Mouse (Mus musculus) CH12.LX (cell line): ENCODE measurements around the gene Wdr77. TPM values are rescaled to one million over a fixed set of nuclear protein-coding genes. Genes with fewer than 3 reads are reported as not detected.

ENCODE experiments used
- DNase-seq: peaks from one replicate; pipeline ENCODE4 v3.0.0-alpha.2; 2013; ENCODE audit errors: extremely low read depth
- H3K27ac ChIP-seq: 2 replicates; pipeline ENCODE4 v1.5.1; 2012; ENCODE audit warnings: low read depth, mild to moderate bottlenecking, control low read depth, moderate library complexity; ENCODE audit not compliant: insufficient read depth
- H3K27me3 ChIP-seq: replicated peaks from 2 replicates; pipeline ENCODE3; 2012; ENCODE audit warnings: inconsistent platforms
- H3K36me3 ChIP-seq, 2 experiments: replicated peaks in 1 of 2; 2 replicates each; pipeline versions ENCODE3 to v1.6.1; 2012; ENCODE audit warnings: inconsistent platforms in 1 of 2, low read length in 1 of 2, mild to moderate bottlenecking in 1 of 2, mixed read lengths in 1 of 2, moderate library complexity in 1 of 2; ENCODE audit not compliant: control insufficient read depth in 1 of 2, insufficient read depth in 1 of 2
- H3K4me1 ChIP-seq, 2 experiments: 2 replicates each; pipeline ENCODE4 v1.6.1; 2012; ENCODE audit warnings: inconsistent platforms in 1 of 2, moderate library complexity in 1 of 2; ENCODE audit not compliant: insufficient read depth in 2 of 2, control insufficient read depth in 1 of 2
- H3K4me2 ChIP-seq: 2 replicates; pipeline ENCODE4 v1.6.1; 2012; ENCODE audit warnings: low read depth, mild to moderate bottlenecking, control low read depth; ENCODE audit not compliant: poor library complexity, insufficient read depth, severe bottlenecking
- H3K4me3 ChIP-seq, 3 experiments: fragments of 150-350 bp in 1 of 3; sonication (generic) in 1 of 3; replicated peaks in 1 of 3; 2 replicates each; pipeline versions ENCODE3 to v1.5.1; 2011 to 2012; ENCODE audit warnings: low read depth in 2 of 3, low read length in 2 of 3, mild to moderate bottlenecking in 2 of 3, moderate library complexity in 2 of 3, control low read depth in 1 of 3, improper control_type of control experiment in 1 of 3, inconsistent platforms in 1 of 3, mixed read lengths in 1 of 3; ENCODE audit not compliant: poor library complexity in 1 of 3
- H3K79me2 ChIP-seq: replicated peaks from 2 replicates; pipeline ENCODE4 v1.6.1; 2012; ENCODE audit warnings: mild to moderate bottlenecking, moderate library complexity; ENCODE audit not compliant: control insufficient read depth, poor library complexity, insufficient read depth, severe bottlenecking; ENCODE audit errors: extremely low read depth
- H3K9ac ChIP-seq: 2 replicates; pipeline ENCODE4 v1.6.1; 2012; ENCODE audit warnings: low read depth, mild to moderate bottlenecking, control low read depth, moderate library complexity; ENCODE audit not compliant: insufficient read depth
- H3K9me3 ChIP-seq: replicated peaks from 2 replicates; pipeline ENCODE3; 2012; ENCODE audit warnings: low read length, inconsistent platforms, mixed read lengths
- BHLHE40 ChIP-seq: IDR thresholded peaks from 2 replicates; pipeline ENCODE4 v1.6.1; 2011; ENCODE audit warnings: mild to moderate bottlenecking, low read depth, low read length, improper control_type of control experiment
- CHD1 ChIP-seq: IDR thresholded peaks from 2 replicates; pipeline ENCODE4 v1.6.1; 2012; ENCODE audit warnings: low read depth, low read length, improper control_type of control experiment, inconsistent platforms
- CHD2 ChIP-seq: IDR thresholded peaks from 2 replicates; pipeline ENCODE4 v1.6.1; 2011; ENCODE audit warnings: low read length, improper control_type of control experiment
- CTCF ChIP-seq, 2 experiments: IDR thresholded peaks in 1 of 2; conservative IDR thresholded peaks in 1 of 2; 2 replicates each; pipeline ENCODE4 v1.5.1; 2011 to 2012; ENCODE audit warnings: low read depth in 2 of 2, low read length in 2 of 2, improper control_type of control experiment in 1 of 2, inconsistent platforms in 1 of 2, mild to moderate bottlenecking in 1 of 2, moderate library complexity in 1 of 2
- E2F4 ChIP-seq: IDR thresholded peaks from 2 replicates; pipeline ENCODE4 v1.6.1; 2011; ENCODE audit warnings: low read depth, low read length, improper control_type of control experiment; ENCODE audit not compliant: insufficient replicate concordance
- ELF1 ChIP-seq: IDR thresholded peaks from 2 replicates; pipeline ENCODE4 v1.6.1; 2014; ENCODE audit warnings: low read depth, mild to moderate bottlenecking, inconsistent platforms, low read length, improper control_type of control experiment
- EP300 ChIP-seq: IDR thresholded peaks from 2 replicates; pipeline ENCODE4 v1.6.1; 2011; ENCODE audit warnings: low read length, improper control_type of control experiment
- ETS1 ChIP-seq: conservative IDR thresholded peaks from 2 replicates; pipeline ENCODE4 v1.6.1; 2012; ENCODE audit warnings: low read depth, mild to moderate bottlenecking, inconsistent platforms, low read length, improper control_type of control experiment, moderate library complexity
- GABPA ChIP-seq: IDR thresholded peaks from 2 replicates; pipeline ENCODE4 v1.6.1; 2012; ENCODE audit warnings: low read depth, low read length, improper control_type of control experiment, inconsistent platforms; ENCODE audit not compliant: insufficient replicate concordance
- HCFC1 ChIP-seq: IDR thresholded peaks from 2 replicates; pipeline ENCODE4 v1.6.1; 2012; ENCODE audit warnings: low read depth, mild to moderate bottlenecking, inconsistent platforms, low read length, improper control_type of control experiment
- IRF4 ChIP-seq: IDR thresholded peaks from 2 replicates; pipeline ENCODE4 v1.6.1; 2014; ENCODE audit warnings: low read depth, mild to moderate bottlenecking, inconsistent platforms, low read length, improper control_type of control experiment
- JUN ChIP-seq: IDR thresholded peaks from 2 replicates; pipeline ENCODE4 v1.6.1; 2011; ENCODE audit warnings: low read depth, mild to moderate bottlenecking, low read length, improper control_type of control experiment, moderate library complexity; ENCODE audit not compliant: insufficient read depth
- JUND ChIP-seq: conservative IDR thresholded peaks from 2 replicates; pipeline ENCODE4 v1.6.1; 2011; ENCODE audit warnings: low read depth, low read length, improper control_type of control experiment
- KAT2A ChIP-seq: IDR thresholded peaks from 2 replicates; pipeline ENCODE4 v1.6.1; 2012; ENCODE audit warnings: low read length, improper control_type of control experiment, inconsistent platforms; ENCODE audit not compliant: insufficient replicate concordance
- MAFK ChIP-seq: IDR thresholded peaks from 2 replicates; pipeline ENCODE4 v1.6.1; 2011; ENCODE audit warnings: low read length, improper control_type of control experiment; ENCODE audit not compliant: insufficient replicate concordance
- MAX ChIP-seq: IDR thresholded peaks from 2 replicates; pipeline ENCODE4 v1.6.1; 2011; ENCODE audit warnings: low read length, improper control_type of control experiment
- MAZ ChIP-seq: IDR thresholded peaks from 2 replicates; pipeline ENCODE4 v1.6.1; 2012; ENCODE audit warnings: low read depth, mild to moderate bottlenecking, inconsistent platforms, low read length, improper control_type of control experiment, moderate library complexity
- MEF2A ChIP-seq: IDR thresholded peaks from 2 replicates; pipeline ENCODE4 v1.6.1; 2014; ENCODE audit warnings: low read depth, mild to moderate bottlenecking, inconsistent platforms, low read length, improper control_type of control experiment, borderline replicate concordance
- MXI1 ChIP-seq: IDR thresholded peaks from 2 replicates; pipeline ENCODE4 v1.6.1; 2011; ENCODE audit warnings: mild to moderate bottlenecking, low read depth, low read length, improper control_type of control experiment
- MYC ChIP-seq: IDR thresholded peaks from 2 replicates; pipeline ENCODE4 v1.6.1; 2011; ENCODE audit warnings: low read depth, mild to moderate bottlenecking, improper control_type of control experiment, low read length
- NELFE ChIP-seq: IDR thresholded peaks from 2 replicates; pipeline ENCODE4 v1.6.1; 2011; ENCODE audit warnings: low read depth, low read length, improper control_type of control experiment
- NRF1 ChIP-seq: IDR thresholded peaks from 2 replicates; pipeline ENCODE4 v1.6.1; 2014; ENCODE audit warnings: low read depth, mild to moderate bottlenecking, inconsistent platforms, low read length, improper control_type of control experiment, moderate library complexity
- PAX5 ChIP-seq: IDR thresholded peaks from 2 replicates; pipeline ENCODE4 v1.6.1; 2012; ENCODE audit warnings: low read length, inconsistent platforms, mixed read lengths
- POLR2A ChIP-seq: IDR thresholded peaks from 2 replicates; pipeline ENCODE4 v1.6.1; 2011; ENCODE audit warnings: low read depth, mild to moderate bottlenecking, improper control_type of control experiment, low read length
- POLR2AphosphoS2 ChIP-seq: IDR thresholded peaks from 2 replicates; pipeline ENCODE4 v1.6.1; 2011; ENCODE audit warnings: low read depth, low read length, improper control_type of control experiment
- RAD21 ChIP-seq: IDR thresholded peaks from 2 replicates; pipeline ENCODE4 v1.6.1; 2011; ENCODE audit warnings: low read depth, mild to moderate bottlenecking, low read length, improper control_type of control experiment, moderate library complexity
- RCOR1 ChIP-seq: conservative IDR thresholded peaks from 2 replicates; pipeline ENCODE4 v1.6.1; 2012; ENCODE audit warnings: low read depth, mild to moderate bottlenecking, inconsistent platforms, low read length, improper control_type of control experiment
- SIN3A ChIP-seq: IDR thresholded peaks from 2 replicates; pipeline ENCODE4 v1.6.1; 2012; ENCODE audit warnings: low read length, improper control_type of control experiment, inconsistent platforms
- SMC3 ChIP-seq: IDR thresholded peaks from 2 replicates; pipeline ENCODE4 v1.6.1; 2011; ENCODE audit warnings: low read depth, low read length, improper control_type of control experiment
- TBP ChIP-seq: conservative IDR thresholded peaks from 2 replicates; pipeline ENCODE4 v1.6.1; 2011; ENCODE audit warnings: low read depth, low read length, improper control_type of control experiment
- TCF12 ChIP-seq: IDR thresholded peaks from 2 replicates; pipeline ENCODE4 v1.6.1; 2014; ENCODE audit warnings: low read depth, mild to moderate bottlenecking, inconsistent platforms, low read length, improper control_type of control experiment
- UBTF ChIP-seq: IDR thresholded peaks from 2 replicates; pipeline ENCODE4 v1.6.1; 2012; ENCODE audit warnings: low read depth, mild to moderate bottlenecking, inconsistent platforms, low read length, improper control_type of control experiment, moderate library complexity
- USF1 ChIP-seq: IDR thresholded peaks from 2 replicates; pipeline ENCODE4 v1.6.1; 2014; ENCODE audit warnings: low read depth, mild to moderate bottlenecking, inconsistent platforms, low read length, improper control_type of control experiment
- USF2 ChIP-seq: conservative IDR thresholded peaks from 2 replicates; pipeline ENCODE4 v1.6.1; 2011; ENCODE audit warnings: low read depth, low read length, improper control_type of control experiment
- ZC3H11A ChIP-seq: IDR thresholded peaks from 2 replicates; pipeline ENCODE4 v1.6.1; 2012; ENCODE audit warnings: low read depth, mild to moderate bottlenecking, inconsistent platforms, low read length, improper control_type of control experiment
- ZKSCAN1 ChIP-seq: IDR thresholded peaks from 2 replicates; pipeline ENCODE4 v1.6.1; 2012; ENCODE audit warnings: low read depth, inconsistent platforms, low read length, improper control_type of control experiment, borderline replicate concordance
- ZMIZ1 ChIP-seq: IDR thresholded peaks from 2 replicates; pipeline ENCODE4 v1.6.1; 2012; ENCODE audit warnings: low read depth, mild to moderate bottlenecking, inconsistent platforms, low read length, improper control_type of control experiment
- ZNF384 ChIP-seq: IDR thresholded peaks from 2 replicates; pipeline ENCODE4 v1.6.1; 2012; ENCODE audit warnings: low read depth, low read length, improper control_type of control experiment, inconsistent platforms
- dilution Hi-C: fragments of 300-500 bp; cut with MboI; formaldehyde crosslinking; loops from 2 replicates; pipeline ENCODE4 v1.14.3; 2020; ENCODE audit warnings: low sequenced_read_pairs; ENCODE audit not compliant: extremely low pct_unique_long_range_greater_than_20kb, extremely low pct_ligation_motif_present
- in situ Hi-C: fragments of 300-500 bp; cut with MboI; formaldehyde crosslinking; loops from 3 replicates; pipeline ENCODE4 v1.14.3; 2019; ENCODE audit warnings: low sequenced_read_pairs, low pct_ligation_motif_present, low pct_unique_long_range_greater_than_20kb, mixed read lengths
- polyA plus RNA-seq: library from polyadenylated mRNA; unstranded; fragments of >175 nt; gene quantifications from 2 replicates; pipeline ENCODE4 v1.2.1, GENCODE M21; 2012; ENCODE audit warnings: low read depth; ENCODE audit not compliant: insufficient read length
- total RNA-seq, 2 experiments: library from RNA; depleted of rRNA; stranded (reverse); fragments of 300-350 nt in 1 of 2; fragments of >200 nt in 1 of 2; gene quantifications; 2 replicates each; pipeline ENCODE4 v1.2.3; 2012 to 2014

Gene Wdr77
- total RNA-seq (2012; rRNA removed) = 87.4 and 114 TPM in 2 replicates
- total RNA-seq (2014; rRNA removed) = 86.7 and 91.2 TPM in 2 replicates
- 203 and 235 TPM in 2 replicates for polyA plus RNA-seq

DNA sequence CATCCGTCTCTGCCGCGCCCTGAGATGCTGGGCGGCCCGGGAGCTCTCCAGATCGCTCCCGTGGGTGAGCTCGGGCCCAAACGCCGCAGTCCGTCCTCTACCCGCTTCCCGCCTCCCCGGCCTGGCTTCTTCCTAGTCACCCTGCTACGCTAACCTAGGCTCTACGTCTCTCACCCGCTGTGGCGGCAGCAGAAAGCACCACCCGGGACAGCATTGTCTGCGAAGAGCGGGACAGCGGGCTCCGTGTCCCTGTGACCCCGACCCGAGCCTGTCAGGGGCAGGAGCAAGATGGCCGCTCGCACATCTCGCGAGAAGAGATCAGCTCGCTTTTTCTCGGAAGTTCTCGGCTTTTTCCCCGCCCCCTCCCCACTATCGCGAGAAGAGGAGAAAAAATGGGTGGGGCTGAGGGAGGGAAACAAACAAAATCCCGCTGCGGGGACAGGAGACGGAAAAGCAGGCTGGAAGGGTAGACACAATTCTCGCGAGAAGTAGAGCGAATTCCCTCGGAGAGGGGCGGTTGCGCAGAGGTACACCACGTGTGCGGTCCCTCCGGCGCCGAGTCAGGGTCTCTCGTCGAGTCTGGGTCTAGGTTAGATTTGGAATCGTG lies at the start of gene Wdr77:
Gene Wdr77, plus strand, starts transcription at position 396 of the 607 bp plus-strand sequence.
- in situ Hi-C loops = loop anchor here (5.0 kb wide), 1 partner anchor 57 kb away; no protein-coding TSS in a partner anchor
- Histone ChIP-seq H3K4me1 (peaks cover 2 to 50% of the 10 kb centered on the region in 2 experiments; a peak in 3 of 4 replicates), H3K27me3 (no peaks in the 10 kb centered on the region), H3K79me2 (peaks cover 59% of the 10 kb centered on the region)
- TF ChIP-seq MAX (peak; percentile 97), ZKSCAN1 (no peak), ELF1 (peak; percentile 92), E2F4 (no peak; the same call in 1 of the 2 replicates), JUN (no peak), MXI1 (peak; percentile 100), POLR2AphosphoS2 (peak; percentile 76; the same call in 1 of the 2 replicates), TBP (no peak), HCFC1 (peak; percentile 89), ZMIZ1 (peak; percentile 90), BHLHE40 (no peak), CHD2 (peak; percentile 100), POLR2A (peak; percentile 98), MEF2A (no peak), NRF1 (peak; percentile 77), IRF4 (no peak; the same call in 1 of the 2 replicates), MAFK (no peak), MAZ (no peak), TCF12 (peak; percentile 74), UBTF (no peak), ETS1 (no peak), RCOR1 (no peak), JUND (no peak), USF2 (peak; percentile 43), CHD1 (no peak), EP300 (no peak), ZNF384 (no peak), USF1 (peak; percentile 48), RAD21 (no peak), SMC3 (no peak), MYC (peak; percentile 97), GABPA (no peak), CTCF (conservative IDR thresholded peaks at IDR 0.05 in 1 of 2, IDR thresholded peaks at IDR 0.05 in 1 of 2; ENCODE audit: low read depth in 2 of 2, low read length in 2 of 2) (no peak), PAX5 (no peak), KAT2A (peak; percentile 63; the same call in 1 of the 2 replicates), NELFE (peak; percentile 94), SIN3A (peak; percentile 71), ZC3H11A (no peak)
- TF ChIP-seq, all 38 proteins: peak for 16
- Histone ChIP-seq H3K27ac (peak within 1 kb of the TSS; percentile 57; the same call in 1 of the 2 replicates), H3K9me3 (no peaks in the 10 kb centered on the region), H3K36me3 (peaks cover 28 to 70% of the 10 kb centered on the region in 2 experiments), H3K4me3 (peak within 1 kb of the TSS; percentile 84 to 98 (median 95)), H3K9ac (peak within 1 kb of the TSS; percentile 92), H3K4me2 (peak within 1 kb of the TSS; percentile 96)
- dilution Hi-C loops = no loop called here
- DNase-seq = peak; percentile 99
